Mouse (Mus musculus) adrenal gland, adult (tissue): ENCODE results near the gene Slc16a4.

Experiments
- DNase-seq, 2 experiments: peaks; one replicate each; pipeline ENCODE4 v3.0.0; 2022 to 2023; ENCODE audit warnings: low spot score in 1 of 2; ENCODE audit not compliant: inconsistent age in 2 of 2

Gene Slc16a4

GRCm38 (mm10) chr3:107357700-107358234 is 66.7 kb downstream of the Slc16a4 start:
- no peak for DNase-seq

- DNase-seq: no peak
Measured at GRCm38 (mm10) chr3:107360341-107360740, 69.3 kb downstream of the Slc16a4 start.
